Mouse (Mus musculus) midbrain, embryonic 16.5 days (tissue): ENCODE data around the gene Galnt16. TPM values are rescaled to one million over a fixed set of nuclear protein-coding genes. Genes with fewer than 3 reads are reported as not detected.

Experiments
- ATAC-seq: fragments of 200-750 bp; cut with Nextera tagmentation; 2 replicates; pipeline ENCODE4 v1.8.0; 2017; ENCODE audit warnings: moderate TSS enrichment
- H3K27ac ChIP-seq: fragments of 300-500 bp; sonication (generic); 2 replicates; pipeline ENCODE4 v1.5.1; 2014; ENCODE audit warnings: mild to moderate bottlenecking, low read length, mixed read lengths
- H3K27me3 ChIP-seq: fragments of 300-500 bp; sonication (generic); 2 replicates; pipeline ENCODE4 v1.6.1; 2014; ENCODE audit warnings: low read depth, low read length, mixed read lengths; ENCODE audit not compliant: control insufficient read depth, insufficient read depth
- H3K36me3 ChIP-seq: fragments of 300-500 bp; sonication (generic); 2 replicates; pipeline ENCODE4 v1.6.1; 2014; ENCODE audit warnings: mild to moderate bottlenecking, low read length, moderate library complexity, mixed read lengths; ENCODE audit not compliant: control insufficient read depth, insufficient read depth
- H3K4me1 ChIP-seq: fragments of 300-500 bp; sonication (generic); 2 replicates; pipeline ENCODE4 v1.6.1; 2014; ENCODE audit warnings: mild to moderate bottlenecking, low read length, mixed read lengths; ENCODE audit not compliant: control insufficient read depth, insufficient read depth
- H3K4me2 ChIP-seq: fragments of 300-500 bp; sonication (generic); 2 replicates; pipeline ENCODE4 v1.6.1; 2014; ENCODE audit warnings: mild to moderate bottlenecking, low read length, mixed read lengths
- H3K4me3 ChIP-seq: fragments of 300-500 bp; sonication (generic); 2 replicates; pipeline ENCODE4 v1.5.1; 2014; ENCODE audit warnings: low read depth, mild to moderate bottlenecking, low read length, moderate library complexity, mixed read lengths
- H3K9ac ChIP-seq: fragments of 300-500 bp; sonication (generic); 2 replicates; pipeline ENCODE4 v1.6.1; 2014; ENCODE audit warnings: low read depth, low read length, mixed read lengths
- H3K9me3 ChIP-seq: fragments of 300-500 bp; sonication (generic); replicated peaks from 2 replicates; pipeline ENCODE4 v1.6.1; 2014; ENCODE audit warnings: mild to moderate bottlenecking, low read length, mixed read lengths; ENCODE audit not compliant: control insufficient read depth, poor library complexity, severe bottlenecking
- WGBS: fragments of 180-500 bp; shearing (Covaris S2); extraction: QIAGEN DNeasy Blood & Tissue Kit; methylation state at CpG from one replicate; pipeline ENCODE4 v1.1.7; 2014; 5-methylcytosine and 5-hydroxymethylcytosine counted together
- polyA plus RNA-seq: library from polyadenylated mRNA; unstranded; fragments of >200 nt; fragmentation: Nextera tagmentation; extraction: Ambion mirVana; gene quantifications from 2 replicates; pipeline ENCODE4 v1.2.1, GENCODE M21; 2015

Galnt16 gene
- polyA plus RNA-seq, 1 experiment from 2014 or later, result 43.3 TPM

DNA sequence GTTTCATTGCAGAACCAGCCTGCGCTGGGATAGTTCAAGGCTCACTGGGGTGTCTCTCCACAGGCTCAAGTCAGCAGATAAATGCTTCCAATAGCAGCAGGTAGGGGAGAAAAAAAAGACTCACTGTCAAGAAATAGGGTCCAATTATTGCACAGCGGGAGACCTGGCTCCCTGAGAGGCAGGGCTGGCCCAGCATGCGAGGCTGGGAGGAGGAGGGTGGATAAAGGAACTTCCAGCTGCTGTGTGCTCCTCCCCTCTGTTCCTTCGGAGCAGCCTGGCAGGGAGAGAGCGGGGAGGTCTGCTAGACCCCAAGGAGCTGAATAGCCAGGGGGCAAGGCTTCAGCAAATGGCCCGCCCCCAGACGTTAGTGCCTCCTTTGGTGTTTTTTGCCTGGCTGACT lies 7.4 kb downstream of the Galnt16 start:
- ATAC-seq, result no peak
- H3K27ac ChIP-seq, result 0 out of 2 replicates have a peak overlapping the region, but pooled peaks have one; percentile 6

DNA sequence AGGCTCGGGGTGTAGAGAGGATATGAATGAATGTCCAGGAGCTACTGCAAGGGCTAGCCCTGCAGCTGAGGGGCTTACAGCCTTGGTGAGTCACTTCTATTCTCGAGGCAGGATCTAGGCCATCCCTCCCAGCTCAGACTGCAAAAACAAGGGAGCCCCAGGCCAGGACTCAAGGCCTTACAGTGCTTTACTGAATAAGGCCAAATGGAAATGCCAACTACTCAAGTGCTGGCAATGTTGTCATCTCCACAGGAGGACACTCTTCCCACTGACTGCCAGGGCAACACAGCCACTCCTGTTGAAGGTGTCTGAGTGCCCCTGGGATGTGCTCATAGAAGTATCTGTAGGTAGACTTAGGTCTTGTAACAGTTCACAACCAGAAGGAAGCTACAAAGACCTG lies 8.4 kb downstream of the Galnt16 start:
- WGBS, result 70% methylated on average over 2 of the region's 2 CpGs
- Histone ChIP-seq H3K9me3 (no peaks in the 10 kb centered on the region), H3K4me1 (peaks cover 22% of the 10 kb centered on the region), H3K4me2 (no peak overlapping the region), H3K27ac (no peak overlapping the region), H3K27me3 (no peaks in the 10 kb centered on the region), H3K9ac (no peak overlapping the region), H3K36me3 (no peaks in the 10 kb centered on the region), H3K4me3 (no peak overlapping the region)
- no peak for ATAC-seq

More for the DNA sequence above, 7.4 kb downstream of the Galnt16 start:
- Histone ChIP-seq H3K4me3 (no peak overlapping the region), H3K4me2 (no peak overlapping the region), H3K9me3 (no peaks in the 10 kb centered on the region), H3K9ac (no peak overlapping the region), H3K36me3 (no peaks in the 10 kb centered on the region), H3K4me1 (peaks cover 29% of the 10 kb centered on the region), H3K27me3 (no peaks in the 10 kb centered on the region)
- WGBS, result 5% methylated on average over 7 of the region's 7 CpGs

DNA sequence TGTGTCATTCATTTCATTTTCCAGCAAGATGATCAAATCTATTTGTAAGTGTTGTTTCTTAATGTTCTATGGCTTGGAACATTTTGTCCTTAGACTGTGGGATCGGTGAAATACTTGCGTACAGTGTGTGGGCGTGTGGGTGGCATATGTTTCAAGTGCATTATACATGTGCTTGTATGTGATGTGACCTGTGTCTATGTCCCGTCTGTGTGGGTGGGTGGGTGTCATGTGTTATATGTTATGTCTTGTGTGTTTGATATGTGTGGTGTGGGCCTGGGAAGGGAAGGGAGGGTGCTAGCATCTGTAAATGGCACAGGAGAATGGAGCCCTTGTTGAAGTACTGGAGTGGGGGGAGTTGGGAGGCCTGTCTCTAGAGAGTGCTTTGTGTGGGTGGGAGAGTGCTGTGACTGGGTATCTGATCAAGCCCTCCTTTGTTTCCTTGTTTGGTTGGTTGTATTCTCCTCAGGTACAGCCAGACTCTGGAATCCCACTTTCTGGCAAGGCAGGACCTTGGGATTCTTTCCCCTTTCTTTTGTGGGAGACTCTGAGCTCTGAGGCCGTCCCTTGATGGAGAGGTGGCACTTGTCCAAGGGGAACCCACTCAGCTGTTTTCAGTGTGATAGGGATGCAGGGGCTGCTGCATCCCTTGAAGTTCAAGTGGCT lies 9.8 kb downstream of the Galnt16 start:
- Histone ChIP-seq H3K4me2 (no peak overlapping the region), H3K27me3 (no peaks in the 10 kb centered on the region), H3K9ac (no peak overlapping the region), H3K36me3 (no peaks in the 10 kb centered on the region), H3K4me3 (no peak overlapping the region), H3K9me3 (no peaks in the 10 kb centered on the region), H3K4me1 (peaks cover 22% of the 10 kb centered on the region), H3K27ac (peak overlapping the region; percentile 1; the same call in 1 of the 2 replicates)
- WGBS, result 72% methylated on average over 5 of the region's 5 CpGs
- ATAC-seq, result peak; percentile 67

DNA sequence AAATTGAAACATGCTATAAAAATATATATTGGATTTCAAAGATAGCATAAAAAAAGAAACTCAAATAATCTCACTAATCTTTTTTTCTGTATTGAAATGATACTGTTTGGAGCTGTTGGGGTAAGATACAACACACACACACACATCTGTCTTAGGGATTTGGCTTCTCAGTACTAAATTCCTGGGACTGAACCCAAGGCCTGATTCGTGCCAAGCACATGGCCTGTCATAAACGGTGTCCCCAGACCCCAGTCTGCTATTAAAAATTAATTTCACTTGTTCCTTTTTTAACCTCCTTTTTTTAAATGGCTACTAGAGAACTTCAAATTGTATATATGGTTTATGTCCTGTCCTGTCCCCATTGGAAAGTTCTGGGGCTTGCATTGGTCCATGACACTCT lies 12.0 kb downstream of the Galnt16 start:
- 60% methylated on average over 2 of the region's 2 CpGs for WGBS
- H3K27ac ChIP-seq, result no peak overlapping the region
- no peak for ATAC-seq

DNA sequence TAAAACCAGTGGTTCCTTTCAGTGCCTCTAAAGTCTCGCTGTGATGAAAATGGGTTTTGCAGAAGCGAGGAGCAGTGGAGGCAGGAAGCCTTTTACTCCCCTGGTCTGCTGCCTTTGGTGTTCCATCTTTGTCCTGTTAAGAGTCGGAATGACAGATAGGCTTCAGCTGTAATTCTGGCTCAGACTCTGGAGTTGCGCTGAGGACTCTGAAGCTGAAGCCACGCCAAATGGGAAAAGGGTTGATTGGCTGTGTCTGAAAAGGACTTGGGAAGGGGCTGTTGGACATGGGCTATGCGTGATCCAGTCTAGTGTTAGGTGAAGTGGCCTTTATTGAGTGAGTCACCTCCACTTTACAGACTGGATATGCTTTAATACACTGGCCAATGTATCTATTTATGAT lies 12.6 kb downstream of the Galnt16 start:
- Histone ChIP-seq H3K4me1 (peaks cover 7% of the 10 kb centered on the region; the same call in 1 of the 2 replicates), H3K9me3 (no peaks in the 10 kb centered on the region), H3K36me3 (no peaks in the 10 kb centered on the region), H3K4me3 (no peak overlapping the region), H3K27ac (no peak overlapping the region), H3K27me3 (no peaks in the 10 kb centered on the region), H3K9ac (no peak overlapping the region), H3K4me2 (no peak overlapping the region)
- ATAC-seq, result no peak
- 78% methylated on average over 6 of the region's 6 CpGs for WGBS

More for the DNA sequence above, 12.0 kb downstream of the Galnt16 start:
- Histone ChIP-seq H3K36me3 (no peaks in the 10 kb centered on the region), H3K27me3 (no peaks in the 10 kb centered on the region), H3K4me2 (no peak overlapping the region), H3K9ac (no peak overlapping the region), H3K9me3 (no peaks in the 10 kb centered on the region), H3K4me3 (no peak overlapping the region), H3K4me1 (peaks cover 12% of the 10 kb centered on the region; the same call in 1 of the 2 replicates)

DNA sequence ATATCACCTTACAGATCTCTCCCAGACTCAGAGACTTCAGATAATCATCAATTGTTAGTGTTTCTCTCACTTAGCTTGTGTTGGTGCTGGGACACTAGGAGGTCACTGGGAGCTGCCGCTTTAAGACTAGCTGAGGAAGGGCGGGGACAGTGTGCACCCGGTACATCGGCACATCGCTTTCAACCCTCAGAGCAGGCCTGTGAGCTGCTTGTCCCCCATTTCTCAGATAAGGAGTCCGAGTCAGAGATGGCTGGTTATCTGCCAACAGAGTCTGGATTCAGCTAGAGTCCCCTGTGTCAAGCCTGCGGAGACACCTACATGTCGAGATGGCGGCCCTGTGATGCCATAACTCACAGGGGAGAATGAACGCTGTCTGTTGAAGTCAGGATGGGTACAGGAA lies 13.5 kb downstream of the Galnt16 start:
- Histone ChIP-seq H3K4me3 (no peak overlapping the region), H3K27ac (no peak overlapping the region), H3K36me3 (no peaks in the 10 kb centered on the region), H3K9ac (no peak overlapping the region), H3K9me3 (no peaks in the 10 kb centered on the region), H3K4me1 (peaks cover 4% of the 10 kb centered on the region; the same call in 1 of the 2 replicates), H3K27me3 (no peaks in the 10 kb centered on the region), H3K4me2 (no peak overlapping the region)
- ATAC-seq, result no peak
- 92% methylated on average over 10 of the region's 10 CpGs for WGBS

DNA sequence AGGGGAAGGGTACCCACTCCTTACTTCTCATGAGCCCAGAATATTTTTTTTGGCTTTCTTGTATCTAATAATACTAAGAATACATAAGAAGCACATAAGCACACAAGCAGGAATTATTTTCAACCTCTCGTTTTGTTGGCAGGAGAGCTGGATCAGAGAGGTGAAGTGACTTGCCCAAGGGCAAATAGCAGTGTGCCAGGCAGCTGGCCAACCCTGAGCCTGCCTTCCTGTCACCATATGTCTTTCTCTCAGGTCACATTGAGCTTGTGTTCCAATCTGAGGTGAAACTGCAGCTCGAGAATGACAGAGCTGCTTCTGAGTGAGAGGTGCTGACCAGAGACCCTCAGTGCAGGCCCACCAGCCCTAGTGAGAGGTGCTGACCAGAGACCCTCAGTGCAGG lies 15.8 kb downstream of the Galnt16 start:
- no peaks in the 10 kb centered on the region for H3K27me3 ChIP-seq
- H3K4me3 ChIP-seq, result no peak overlapping the region
- no peaks in the 10 kb centered on the region for H3K9me3 ChIP-seq
- H3K36me3 ChIP-seq, result no peaks in the 10 kb centered on the region
- no peak for ATAC-seq
- H3K4me2 ChIP-seq, result no peak overlapping the region
- H3K9ac ChIP-seq, result no peak overlapping the region
- no peak overlapping the region for H3K27ac ChIP-seq
- 73% methylated on average over 2 of the region's 2 CpGs for WGBS
- no peaks in the 10 kb centered on the region for H3K4me1 ChIP-seq

DNA sequence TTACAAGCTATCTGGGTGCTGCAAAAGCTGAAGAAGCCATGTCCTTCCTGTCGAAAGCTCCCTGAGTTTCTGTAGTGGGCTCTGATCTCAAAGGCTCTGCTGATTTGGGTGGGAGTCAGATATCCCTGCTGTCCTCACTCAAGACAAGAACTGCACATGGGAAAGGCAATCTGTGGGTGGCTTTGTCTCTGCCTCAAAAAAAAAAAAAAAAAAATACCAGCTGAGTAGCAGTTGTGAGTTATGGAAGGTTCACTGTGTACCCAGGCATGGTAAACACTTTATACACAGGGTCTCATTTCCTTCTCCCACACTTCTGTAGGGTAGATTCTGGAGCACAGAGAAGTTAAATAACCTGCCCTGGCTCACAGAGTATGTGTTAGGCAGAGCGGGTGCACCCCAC lies 19.2 kb downstream of the Galnt16 start:
- Histone ChIP-seq H3K27me3 (no peaks in the 10 kb centered on the region), H3K9me3 (no peaks in the 10 kb centered on the region), H3K4me1 (no peaks in the 10 kb centered on the region), H3K4me2 (no peak overlapping the region), H3K9ac (no peak overlapping the region), H3K4me3 (no peak overlapping the region), H3K27ac (no peak overlapping the region), H3K36me3 (no peaks in the 10 kb centered on the region)
- 92% methylated on average over 2 of the region's 2 CpGs for WGBS
- no peak for ATAC-seq

DNA sequence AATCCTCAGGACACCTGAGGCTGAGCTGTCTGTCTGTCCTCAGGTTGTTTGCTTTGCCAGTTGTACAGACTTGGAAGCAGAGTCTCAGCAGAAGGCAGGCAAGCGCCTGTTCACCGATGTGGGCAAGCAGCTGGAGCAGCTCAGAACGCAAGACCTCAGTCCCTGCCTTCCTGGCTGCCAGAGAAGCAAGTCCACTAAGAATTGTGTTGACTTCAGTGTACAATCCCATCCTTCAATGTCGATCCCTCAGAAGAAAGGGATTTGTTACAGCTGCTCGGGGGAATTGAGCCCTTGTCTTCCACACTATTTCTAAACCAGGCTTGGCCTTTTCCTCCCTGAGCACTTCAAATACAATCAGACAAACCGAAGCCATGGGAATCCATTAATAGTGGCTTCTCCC lies 20.2 kb downstream of the Galnt16 start:
- 68% methylated on average over 6 of the region's 6 CpGs for WGBS
- Histone ChIP-seq H3K27me3 (no peaks in the 10 kb centered on the region), H3K36me3 (no peaks in the 10 kb centered on the region), H3K27ac (no peak overlapping the region), H3K4me2 (no peak overlapping the region), H3K4me3 (no peak overlapping the region), H3K4me1 (no peaks in the 10 kb centered on the region), H3K9ac (no peak overlapping the region), H3K9me3 (no peaks in the 10 kb centered on the region)
- no peak for ATAC-seq
